Mouse (Mus musculus) G1E (cell line): Measurements from ENCODE around the gene Kalrn.

Source experiments
- CTCF ChIP-seq: IDR thresholded peaks from 2 replicates; pipeline ENCODE4 v1.5.1; 2012; ENCODE audit warnings: low read depth, low read length, inconsistent platforms, mixed read lengths
- GATA1 ChIP-seq: IDR thresholded peaks from 2 replicates; pipeline ENCODE4 v1.6.1; 2012; ENCODE audit warnings: borderline replicate concordance, low read length, inconsistent platforms, mixed read lengths
- GATA2 ChIP-seq: IDR thresholded peaks from 2 replicates; pipeline ENCODE4 v1.6.1; 2012; ENCODE audit warnings: low read depth, low read length, inconsistent platforms, borderline replicate concordance
- POLR2AphosphoS5 ChIP-seq: IDR thresholded peaks from 2 replicates; pipeline ENCODE4 v1.6.1; 2012; ENCODE audit warnings: low read depth, low read length, inconsistent platforms; ENCODE audit not compliant: insufficient replicate concordance
- TAL1 ChIP-seq: conservative IDR thresholded peaks from 2 replicates; pipeline ENCODE4 v1.6.1; 2012; ENCODE audit warnings: low read depth, low read length, inconsistent platforms, mixed read lengths

GRCm38 (mm10) chr16:34305586-34305985 is 267.7 kb downstream of the Kalrn start:
- TF ChIP-seq TAL1 (no peak), CTCF (no peak), GATA1 (no peak), GATA2 (no peak), POLR2AphosphoS5 (no peak)
